Mouse (Mus musculus) heart, embryonic 11.5 days (tissue): Measurements from ENCODE around the gene Uxt. TPM values are rescaled to one million over a fixed set of nuclear protein-coding genes. Genes with fewer than 3 reads are reported as not detected.

Source experiments
- polyA plus RNA-seq: library from polyadenylated mRNA; unstranded; fragments of >200 nt; fragmentation: Nextera tagmentation; extraction: Ambion mirVana; gene quantifications from 2 replicates; pipeline ENCODE4 v1.2.1, GENCODE M21; 2014

Gene Uxt
- polyA plus RNA-seq, 1 experiment from 2014 or later = 48.4 TPM

Other genes starting within 250 kb of the Uxt start
- gene Araf, start 164.2 kb downstream of the Uxt start, polyA plus RNA-seq = 94.5 and 103 TPM in 2 replicates
- gene Timp1, start 91.9 kb downstream of the Uxt start, polyA plus RNA-seq = 33.6 and 34.7 TPM in 2 replicates
- gene Syn1, start 41.0 kb downstream of the Uxt start, polyA plus RNA-seq = 0.52 and 0.56 TPM in 2 replicates
- 3.2 and 3.3 TPM in 2 replicates for gene Cfp, start 30.5 kb downstream of the Uxt start, polyA plus RNA-seq
- gene Elk1, start 11.4 kb downstream of the Uxt start, polyA plus RNA-seq = 6.0 and 7.7 TPM in 2 replicates
- 3.9 and 4.8 TPM in 2 replicates for gene Zfp182, start 100.3 kb upstream of the Uxt start, polyA plus RNA-seq
- not detected in 2 replicates for gene Spaca5, start 106.4 kb upstream of the Uxt start, polyA plus RNA-seq
- 1.1 and 1.4 TPM in 2 replicates for gene Zfp300, start 127.5 kb upstream of the Uxt start, polyA plus RNA-seq
- gene Ssxa1, start 153.8 kb upstream of the Uxt start, polyA plus RNA-seq = not detected in 2 replicates
- not detected in 2 replicates for gene Gm21876, start 213.6 kb upstream of the Uxt start, polyA plus RNA-seq